Mouse (Mus musculus): Measurements from ENCODE around the gene Zfp108.
A peak's percentile ranks its signal among the peaks of the same experiment; 100 is the strongest.

Gene Zfp108

GRCm38 (mm10) chr7:24286090-24286489 is 31.5 kb downstream of the Zfp108 start:
- DNase-seq (ENCODE audit: low spot score in 2 of 2): no peak

GRCm38 (mm10) chr7:24286916-24287315 is 32.3 kb downstream of the Zfp108 start:
- no peak for DNase-seq (ENCODE audit: low spot score in 2 of 2)

- no peak for DNase-seq (ENCODE audit: low spot score in 2 of 2)
Observed at GRCm38 (mm10) chr7:24287670-24288069, 33.1 kb downstream of the Zfp108 start.

GRCm38 (mm10) chr7:24288512-24288911 is 33.9 kb downstream of the Zfp108 start:
- DNase-seq (ENCODE audit: low spot score in 2 of 2): no peak

- no peak for DNase-seq (ENCODE audit: low spot score in 2 of 2)
Observed at GRCm38 (mm10) chr7:24290106-24290693, 35.6 kb downstream of the Zfp108 start.

- no peak for DNase-seq (ENCODE audit: low spot score in 2 of 2)
Observed at GRCm38 (mm10) chr7:24291387-24292090, 36.9 kb downstream of the Zfp108 start.

- DNase-seq (ENCODE audit: low spot score in 2 of 2): no peak
Observed at GRCm38 (mm10) chr7:24293061-24293851, 38.7 kb downstream of the Zfp108 start.

GRCm38 (mm10) chr7:24294763-24295162 is 40.2 kb downstream of the Zfp108 start:
- no peak for DNase-seq (ENCODE audit: low spot score in 2 of 2)

GRCm38 (mm10) chr7:24295376-24295775 is 40.8 kb downstream of the Zfp108 start:
- no peak for DNase-seq (ENCODE audit: low spot score in 2 of 2)

- DNase-seq (ENCODE audit: low spot score in 2 of 2): no peak
Observed at GRCm38 (mm10) chr7:24296386-24296785, 41.8 kb downstream of the Zfp108 start.

- DNase-seq (ENCODE audit: low spot score in 2 of 2): no peak
Observed at GRCm38 (mm10) chr7:24297361-24298095, 42.9 kb downstream of the Zfp108 start.

GRCm38 (mm10) chr7:24298635-24298972 is 44.0 kb downstream of the Zfp108 start:
- DNase-seq (ENCODE audit: low spot score in 2 of 2): peak; percentile 37 to 44

GRCm38 (mm10) chr7:24298973-24299708 is 44.5 kb downstream of the Zfp108 start:
- peak; percentile 72 to 73 for DNase-seq (ENCODE audit: low spot score in 2 of 2)

- peak in 1 of 2 experiments; percentile 25 for DNase-seq (ENCODE audit: low spot score in 2 of 2)
Observed at GRCm38 (mm10) chr7:24299823-24300481, 45.4 kb downstream of the Zfp108 start.

GRCm38 (mm10) chr7:24300771-24301282 is 46.2 kb downstream of the Zfp108 start, which contains the start of gene Zfp61:
TSS of gene Zfp61 (minus strand) at chr7:24301232.
- peak in 1 of 2 experiments; percentile 20 for DNase-seq (ENCODE audit: low spot score in 2 of 2)
